Mouse (Mus musculus) erythroblast, embryonic 14.5 days (primary cell): Measurements from ENCODE around the gene Itch.

Experiments used
- GATA1 ChIP-seq: IDR thresholded peaks from 2 replicates; pipeline ENCODE4 v1.6.1; 2012; ENCODE audit warnings: low read length, inconsistent platforms, mixed read lengths
- TAL1 ChIP-seq: IDR thresholded peaks from 3 replicates; pipeline ENCODE4 v1.6.1; 2012; ENCODE audit warnings: low read length, inconsistent platforms, mixed read lengths

- no peak for TF ChIP-seq TAL1
- TF ChIP-seq GATA1, result no peak
These were observed 33.1 kb upstream of the Itch start for GRCm38 (mm10) chr2:155099994-155100795.
